Mouse (Mus musculus) liver, adult 2 months (tissue): ENCODE results near the gene Crybg3.

ENCODE experiments used
- CTCF ChIP-seq: fragments of 200-500 bp; IDR thresholded peaks from 2 replicates; pipeline ENCODE4 v1.5.1; 2011; ENCODE audit warnings: low read depth, low read length, control low read depth
- POLR2A ChIP-seq: fragments of 200-500 bp; IDR thresholded peaks from 2 replicates; pipeline ENCODE4 v1.6.1; 2011; ENCODE audit warnings: low read length, control low read depth; ENCODE audit not compliant: insufficient read depth; ENCODE audit errors: extremely low read depth

GRCm38 (mm10) chr16:59531243-59531642, 69.5 kb downstream of the Crybg3 start:
- TF ChIP-seq CTCF (no peak), POLR2A (no peak)
